Mouse (Mus musculus) embryo, embryonic 9.5 days (tissue): ENCODE data around the gene Ccdc57.
A peak's percentile ranks its signal among the peaks of the same experiment; 100 is the strongest.
"Not testable (repeated sequence)": the region's sequence is repeated elsewhere in the genome, so short reads cannot be mapped to it uniquely, and the experiment has no call there.

Source experiments
- DNase-seq: peaks from one replicate; pipeline ENCODE4 v3.0.0-alpha.2; 2017; ENCODE audit errors: extremely low spot score

Gene Ccdc57

DNA sequence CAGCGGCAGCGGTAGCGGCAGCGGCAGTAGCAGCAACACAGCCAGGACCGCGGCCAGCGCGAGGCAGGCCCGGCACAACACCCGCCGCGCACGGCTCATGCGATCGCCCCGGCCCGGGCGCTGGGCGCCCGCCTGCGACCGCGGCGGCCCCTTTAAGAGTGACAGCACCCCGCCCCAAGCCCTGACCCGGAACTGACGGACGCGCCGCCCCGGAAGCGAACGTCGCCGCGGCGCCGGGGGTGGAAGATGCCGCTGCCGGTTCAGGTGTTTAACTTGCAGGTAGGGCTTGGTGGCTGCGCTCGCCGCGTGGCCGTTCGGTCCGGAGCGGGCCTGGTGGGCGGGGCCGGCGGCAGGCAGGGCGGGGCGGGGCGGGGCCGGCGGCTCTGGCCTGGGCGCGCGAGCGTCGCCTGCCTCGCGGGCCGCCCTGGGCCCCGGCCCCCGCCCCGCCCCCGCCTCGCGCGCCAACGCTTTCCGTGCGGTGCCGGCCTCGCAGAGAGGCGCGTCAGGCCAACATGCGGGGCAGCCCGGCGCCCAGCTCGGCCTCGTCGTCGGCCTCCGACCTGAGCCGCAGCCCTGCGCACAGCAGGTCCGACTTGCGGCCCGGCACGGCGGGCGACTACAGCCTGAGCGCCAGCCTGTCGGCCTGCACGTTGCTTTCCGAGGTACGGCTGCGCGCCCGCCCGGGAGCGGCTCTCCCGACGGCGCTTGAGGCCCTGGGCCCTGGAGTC lies 148.4 kb downstream of the Ccdc57 start, which contains the start of the genes Rfng and Gps1:
Gene Rfng, minus strand, starts transcription at position 144 of the 728 bp plus-strand sequence.
Gene Gps1, plus strand, starts transcription at position 209 of the 728 bp plus-strand sequence.
- peak; percentile 85 for DNase-seq

DNA sequence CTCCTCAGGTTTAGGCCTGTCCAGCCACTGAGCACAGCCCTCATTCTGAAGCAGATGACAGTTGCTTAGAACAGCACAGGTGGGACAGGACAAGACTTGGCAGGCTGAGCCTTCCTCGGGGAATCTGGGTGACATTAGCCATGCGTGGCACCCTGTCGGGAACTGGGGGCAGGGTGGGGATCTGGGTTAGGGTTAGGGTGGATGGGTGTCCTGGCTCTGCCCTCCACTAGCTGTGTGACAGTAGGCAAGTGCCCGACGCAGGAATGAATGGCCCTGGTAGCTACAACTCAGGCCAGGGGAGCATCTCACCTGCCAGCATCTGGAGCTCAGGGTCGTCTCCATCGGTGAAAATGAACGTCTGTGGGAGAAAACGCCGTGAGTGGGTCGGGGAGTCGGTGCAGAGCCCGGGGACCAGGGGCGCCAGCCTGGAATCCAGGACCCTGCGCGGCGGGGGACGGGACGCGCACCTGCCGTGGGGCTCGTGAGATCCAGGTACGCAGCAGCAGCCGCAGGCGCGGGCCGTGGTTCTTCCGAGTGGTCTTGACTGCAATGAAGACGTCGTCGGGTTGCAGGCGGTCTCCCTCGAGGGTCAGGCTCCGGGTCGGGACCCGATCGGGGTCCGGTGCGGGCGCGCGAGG lies 149.1 kb downstream of the Ccdc57 start:
- no peak for DNase-seq

DNA sequence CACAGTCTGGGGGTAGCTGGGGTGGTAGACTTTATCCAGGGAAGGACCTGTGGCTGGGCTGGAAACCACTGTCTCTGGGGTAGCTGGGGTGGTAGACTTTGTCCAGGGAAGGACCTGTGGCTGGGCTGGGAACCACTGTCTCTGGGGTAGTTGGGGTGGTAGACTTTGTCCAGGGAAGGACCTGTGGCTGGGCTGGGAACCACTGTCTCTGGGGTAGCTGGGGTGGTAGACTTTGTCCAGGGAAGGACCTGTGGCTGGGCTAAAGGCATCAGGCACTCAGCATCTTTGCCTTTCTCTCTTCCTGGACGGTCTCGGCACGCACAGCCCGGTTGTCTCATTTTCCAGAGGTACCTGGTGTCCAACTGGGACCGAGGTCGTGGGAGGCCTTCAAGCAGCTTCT lies 151.3 kb downstream of the Ccdc57 start:
- not testable (repeated sequence) for DNase-seq

DNA sequence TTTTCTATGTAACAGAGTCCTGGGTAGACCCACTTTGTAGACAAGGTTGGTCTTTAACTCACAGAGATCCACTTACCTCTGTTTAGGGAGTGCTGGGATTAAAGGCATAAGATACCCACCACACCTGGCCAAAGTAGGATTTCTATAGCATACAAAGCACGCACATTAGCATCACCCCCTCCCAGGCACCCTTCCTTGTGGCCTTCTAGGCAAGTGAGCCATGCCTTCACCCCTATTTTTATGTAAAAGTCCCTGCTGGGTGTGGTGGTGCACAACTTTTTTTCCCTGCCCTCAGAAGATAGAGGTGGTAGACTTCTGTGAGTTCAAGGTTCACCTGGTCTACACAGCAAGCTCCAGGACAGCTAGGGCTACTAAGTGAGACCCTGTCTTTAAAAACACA lies 152.8 kb downstream of the Ccdc57 start:
- DNase-seq = no peak

DNA sequence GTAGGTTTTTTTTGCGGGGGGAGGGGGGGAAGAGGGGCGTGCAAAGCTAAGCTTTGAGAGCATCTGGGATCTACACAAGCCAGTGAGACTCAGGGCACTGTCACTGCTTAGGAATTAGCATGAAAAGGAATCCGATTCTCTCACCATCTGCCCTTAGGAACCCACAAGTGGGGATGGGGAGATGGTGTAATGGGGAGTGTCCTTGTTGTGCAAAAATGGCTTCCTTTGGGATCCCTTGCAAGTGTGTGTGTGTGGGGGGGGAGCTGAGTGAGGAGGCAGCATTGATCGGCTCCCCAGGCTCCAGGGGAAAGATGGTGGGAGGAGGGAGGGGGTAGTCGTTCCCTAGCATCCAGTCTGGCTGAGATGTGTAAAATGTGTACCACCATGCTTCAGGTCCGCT lies 155.5 kb downstream of the Ccdc57 start:
- no peak for DNase-seq
